Mouse (Mus musculus) embryonic fibroblast, embryonic 13.5 days (primary cell): ENCODE results near the gene Cacna2d4. TPM values are rescaled to one million over a fixed set of nuclear protein-coding genes. Genes with fewer than 3 reads are reported as not detected.

Source experiments
- H3K27ac ChIP-seq: 2 replicates; pipeline ENCODE4 v1.5.1; 2012; ENCODE audit warnings: low read length, control low read depth, inconsistent platforms; ENCODE audit not compliant: insufficient read depth
- H3K4me1 ChIP-seq: 2 replicates; pipeline ENCODE4 v1.6.1; 2011; ENCODE audit warnings: low read length; ENCODE audit not compliant: control insufficient read depth, insufficient read depth
- H3K4me3 ChIP-seq: 2 replicates; pipeline ENCODE4 v1.5.1; 2011; ENCODE audit warnings: mild to moderate bottlenecking, control low read depth, low read length; ENCODE audit not compliant: insufficient read depth
- CTCF ChIP-seq: IDR thresholded peaks from 2 replicates; pipeline ENCODE4 v1.5.1; 2011; ENCODE audit warnings: mild to moderate bottlenecking, control low read depth, low read length, moderate library complexity, borderline replicate concordance; ENCODE audit not compliant: insufficient read depth
- POLR2A ChIP-seq: IDR thresholded peaks from 2 replicates; pipeline ENCODE4 v1.6.1; 2011; ENCODE audit warnings: low read depth, mild to moderate bottlenecking, control low read depth, low read length, moderate library complexity
- polyA plus RNA-seq: library from polyadenylated mRNA; stranded (reverse); fragments of >200 nt; gene quantifications from 2 replicates; pipeline ENCODE4 v1.2.4, GENCODE M21; 2011; ENCODE audit warnings: low read depth; ENCODE audit not compliant: missing spikeins, insufficient read length

Cacna2d4 gene
- polyA plus RNA-seq, 1 experiment, result not detected

- no peaks in the 10 kb centered on the region for H3K4me1 ChIP-seq
- H3K4me3 ChIP-seq, result no peak overlapping the region
- TF ChIP-seq POLR2A, result no peak
- TF ChIP-seq CTCF, result no peak
- H3K27ac ChIP-seq, result no peak overlapping the region
Observed at GRCm38 (mm10) chr6:119318732-119319131, 82.4 kb downstream of the Cacna2d4 start.

GRCm38 (mm10) chr6:119319358-119319757 is 83.0 kb downstream of the Cacna2d4 start:
- H3K4me3 ChIP-seq, result no peak overlapping the region
- H3K27ac ChIP-seq, result no peak overlapping the region
- no peaks in the 10 kb centered on the region for H3K4me1 ChIP-seq
- no peak for TF ChIP-seq CTCF
- TF ChIP-seq POLR2A, result no peak

- no peak overlapping the region for H3K4me3 ChIP-seq
- no peak for TF ChIP-seq CTCF
- TF ChIP-seq POLR2A, result no peak
- no peaks in the 10 kb centered on the region for H3K4me1 ChIP-seq
- H3K27ac ChIP-seq, result no peak overlapping the region
Observed at GRCm38 (mm10) chr6:119320481-119320880, 84.2 kb downstream of the Cacna2d4 start.

- TF ChIP-seq POLR2A, result no peak
- no peak overlapping the region for H3K27ac ChIP-seq
- H3K4me3 ChIP-seq, result no peak overlapping the region
- H3K4me1 ChIP-seq, result no peaks in the 10 kb centered on the region
Observed at GRCm38 (mm10) chr6:119321752-119322151, 85.4 kb downstream of the Cacna2d4 start.

- no peaks in the 10 kb centered on the region for H3K4me1 ChIP-seq
- no peak overlapping the region for H3K27ac ChIP-seq
- no peak for TF ChIP-seq POLR2A
- TF ChIP-seq CTCF, result no peak
- no peak overlapping the region for H3K4me3 ChIP-seq
Observed at GRCm38 (mm10) chr6:119324776-119325175, 88.5 kb downstream of the Cacna2d4 start.

- no peak overlapping the region for H3K4me3 ChIP-seq
- TF ChIP-seq POLR2A (no peak), CTCF (no peak)
- no peak overlapping the region for H3K27ac ChIP-seq
- no peaks in the 10 kb centered on the region for H3K4me1 ChIP-seq
Observed at GRCm38 (mm10) chr6:119325978-119326377, 89.7 kb downstream of the Cacna2d4 start.

- TF ChIP-seq POLR2A (no peak), CTCF (no peak)
- H3K27ac ChIP-seq, result no peak overlapping the region
- H3K4me3 ChIP-seq, result no peak overlapping the region
- no peaks in the 10 kb centered on the region for H3K4me1 ChIP-seq
Observed at GRCm38 (mm10) chr6:119326541-119326940, 90.2 kb downstream of the Cacna2d4 start.

GRCm38 (mm10) chr6:119328521-119329115 is 92.3 kb downstream of the Cacna2d4 start:
- Histone ChIP-seq H3K4me1 (no peaks in the 10 kb centered on the region), H3K4me3 (no peak overlapping the region), H3K27ac (no peak overlapping the region)
- TF ChIP-seq CTCF (no peak), POLR2A (no peak)

GRCm38 (mm10) chr6:119329215-119329714 is 92.9 kb downstream of the Cacna2d4 start:
- H3K4me1 ChIP-seq, result no peaks in the 10 kb centered on the region
- no peak overlapping the region for H3K4me3 ChIP-seq
- no peak overlapping the region for H3K27ac ChIP-seq
- TF ChIP-seq POLR2A (no peak), CTCF (no peak)

GRCm38 (mm10) chr6:119329936-119330335 is 93.6 kb downstream of the Cacna2d4 start:
- TF ChIP-seq CTCF, result no peak
- no peak for TF ChIP-seq POLR2A
- H3K27ac ChIP-seq, result no peak overlapping the region
- no peak overlapping the region for H3K4me3 ChIP-seq
- no peaks in the 10 kb centered on the region for H3K4me1 ChIP-seq
